Mouse (Mus musculus) megakaryocyte-erythroid progenitor cell, adult 5-6 weeks (primary cell): ENCODE measurements at regions not wholly inside any gene's neighbourhood (a gene's known extent, or its start where the extent isn't known, plus 50 kb on each side); places are given as distances from the start of the nearest gene placed in this dataset.
"Not testable (repeated sequence)": the region's sequence is repeated elsewhere in the genome, so short reads cannot be mapped to it uniquely, and the experiment has no call there.

ENCODE experiments used
- ATAC-seq: replicated peaks from 2 replicates; pipeline ENCODE4 v1.8.0; 2016; ENCODE audit warnings: mild to moderate bottlenecking, inconsistent platforms; ENCODE audit not compliant: severe bottlenecking, poor library complexity, low FRiP score, low TSS enrichment

DNA sequence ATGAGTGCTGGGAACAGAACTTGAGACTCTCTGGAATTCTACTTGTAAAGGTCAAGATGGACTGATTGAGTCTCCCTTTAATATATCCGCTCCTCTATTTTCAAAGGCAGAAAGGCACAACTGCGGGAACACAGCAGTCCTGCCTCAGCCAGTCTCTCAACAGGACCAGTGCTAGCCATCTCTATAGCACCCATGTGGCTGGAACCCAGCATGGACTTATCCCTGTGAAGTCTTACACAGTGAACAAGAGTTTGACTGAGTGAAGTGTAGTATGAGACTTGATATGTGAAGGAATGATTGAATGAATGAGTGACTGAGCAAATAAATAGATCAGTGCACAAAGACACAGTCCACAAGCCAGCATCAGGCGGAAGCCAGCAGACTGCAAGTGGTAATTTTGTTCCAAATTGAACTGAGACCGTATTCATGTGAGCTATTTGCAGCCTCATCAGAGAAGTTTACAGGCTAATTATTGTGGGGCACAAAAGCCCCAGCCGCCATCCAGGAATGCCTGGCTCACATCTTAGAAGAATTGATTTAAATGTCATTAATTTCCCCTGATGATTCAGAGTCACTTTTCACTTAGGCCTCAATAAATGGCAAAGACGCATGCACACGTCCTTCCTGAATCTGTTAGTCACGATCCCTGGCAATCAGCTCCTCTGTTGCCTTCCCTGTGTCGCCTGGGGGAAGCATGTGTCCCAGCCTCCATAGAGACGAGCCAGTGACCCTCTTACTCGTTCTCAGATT, 223.1 kb downstream of the Ankrd50 start:
- ATAC-seq = no peak

DNA sequence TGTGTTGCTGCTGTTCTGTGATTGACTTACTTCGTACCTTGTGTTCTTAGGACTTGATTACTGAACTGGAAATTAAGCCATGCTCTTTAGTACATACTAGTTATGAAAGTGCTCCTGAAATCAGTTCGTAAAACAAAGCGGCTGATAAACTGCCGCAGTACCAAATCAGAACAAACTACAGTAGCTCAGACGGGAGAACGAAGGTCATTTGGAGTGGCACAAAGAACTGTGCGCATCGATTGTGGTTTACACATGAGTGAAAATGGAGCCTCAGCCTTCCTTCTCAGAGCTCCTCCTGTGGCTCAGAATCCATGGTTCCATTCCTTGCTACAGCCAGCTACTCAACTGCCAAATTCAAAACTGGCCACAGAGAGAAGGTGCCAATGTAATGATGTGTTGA, 225.4 kb downstream of the Ankrd50 start:
- ATAC-seq = not testable (repeated sequence)

GRCm38 (mm10) chr3:38257843-38258290, 226.8 kb downstream of the Ankrd50 start:
- peak; percentile 77 for ATAC-seq

- 0 out of 2 replicates have a peak, but pooled peaks have one; percentile 5 for ATAC-seq
Observed at GRCm38 (mm10) chr3:38257076-38257842, 227.4 kb downstream of the Ankrd50 start.

- ATAC-seq = no peak; the same call in 1 of the 2 replicates
Observed at GRCm38 (mm10) chr3:38255674-38256073, 229.0 kb downstream of the Ankrd50 start.

- no peak for ATAC-seq
Observed at GRCm38 (mm10) chr3:38254896-38255295, 229.7 kb downstream of the Ankrd50 start.

- ATAC-seq = no peak
Observed at GRCm38 (mm10) chr3:38251592-38251991, 233.1 kb downstream of the Ankrd50 start.

DNA sequence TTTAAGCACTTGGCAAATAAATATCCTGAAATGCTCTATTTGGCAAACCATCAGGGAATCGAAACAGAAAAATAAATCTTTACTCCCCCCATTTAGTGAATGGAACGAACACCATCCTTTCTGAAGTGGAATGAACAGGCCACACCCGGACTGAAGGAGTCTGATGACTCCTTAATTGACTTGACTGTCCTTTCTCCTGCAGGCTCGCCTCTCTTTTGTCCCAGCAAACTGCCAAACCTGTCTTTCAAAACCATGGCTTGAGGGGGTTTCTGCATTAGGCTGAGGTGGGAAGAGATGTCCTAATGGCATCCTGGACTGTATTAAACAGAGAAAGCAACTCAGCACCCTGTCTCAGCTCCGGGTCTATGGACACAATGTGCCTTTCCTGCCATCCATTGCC, 234.1 kb downstream of the Ankrd50 start:
- ATAC-seq = no peak

- no peak for ATAC-seq
Observed at GRCm38 (mm10) chr3:38248941-38249340, 235.7 kb downstream of the Ankrd50 start.

DNA sequence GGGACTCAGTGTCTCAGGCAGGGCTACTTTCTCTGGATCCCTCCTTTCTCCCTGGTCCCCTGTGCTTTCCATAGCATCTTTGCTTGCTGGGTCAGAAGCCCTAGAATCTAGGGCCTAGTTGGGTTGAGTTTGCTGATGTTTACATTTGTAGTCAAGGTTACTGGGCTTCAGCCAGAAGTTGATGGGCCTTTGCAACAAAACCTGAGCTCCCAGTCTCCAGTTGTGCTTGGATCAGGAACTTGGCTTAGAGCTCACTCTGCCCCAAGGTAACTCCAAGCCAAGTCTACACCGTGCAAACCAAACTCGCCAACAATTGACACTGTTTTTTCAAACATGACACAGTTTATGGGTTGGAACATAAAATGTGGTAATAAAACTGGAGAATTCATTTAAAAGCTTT, 238.2 kb downstream of the Ankrd50 start:
- no peak for ATAC-seq

DNA sequence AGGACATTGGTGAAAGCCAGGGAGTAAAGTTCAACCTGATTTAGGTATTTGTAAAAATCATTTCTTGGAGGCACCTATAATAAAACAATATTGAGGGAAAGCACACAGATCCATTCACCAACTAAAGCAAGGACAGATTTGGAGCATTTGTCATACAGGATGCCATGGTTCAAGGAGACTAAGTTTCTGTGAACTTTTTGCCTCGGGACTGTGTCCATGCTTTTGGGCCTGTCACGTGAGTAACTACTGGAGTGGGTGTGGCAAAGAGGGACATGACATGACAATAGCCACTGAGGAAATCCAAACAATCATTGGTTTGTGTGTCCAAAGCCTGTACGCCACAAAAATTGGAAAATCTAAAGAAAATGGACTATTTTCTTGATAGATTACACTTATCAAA, 241.4 kb downstream of the Ankrd50 start:
- ATAC-seq = no peak

GRCm38 (mm10) chr3:38237616-38238015, 247.0 kb downstream of the Ankrd50 start:
- no peak for ATAC-seq

GRCm38 (mm10) chr3:38235736-38236083, 248.9 kb downstream of the Ankrd50 start:
- no peak for ATAC-seq

DNA sequence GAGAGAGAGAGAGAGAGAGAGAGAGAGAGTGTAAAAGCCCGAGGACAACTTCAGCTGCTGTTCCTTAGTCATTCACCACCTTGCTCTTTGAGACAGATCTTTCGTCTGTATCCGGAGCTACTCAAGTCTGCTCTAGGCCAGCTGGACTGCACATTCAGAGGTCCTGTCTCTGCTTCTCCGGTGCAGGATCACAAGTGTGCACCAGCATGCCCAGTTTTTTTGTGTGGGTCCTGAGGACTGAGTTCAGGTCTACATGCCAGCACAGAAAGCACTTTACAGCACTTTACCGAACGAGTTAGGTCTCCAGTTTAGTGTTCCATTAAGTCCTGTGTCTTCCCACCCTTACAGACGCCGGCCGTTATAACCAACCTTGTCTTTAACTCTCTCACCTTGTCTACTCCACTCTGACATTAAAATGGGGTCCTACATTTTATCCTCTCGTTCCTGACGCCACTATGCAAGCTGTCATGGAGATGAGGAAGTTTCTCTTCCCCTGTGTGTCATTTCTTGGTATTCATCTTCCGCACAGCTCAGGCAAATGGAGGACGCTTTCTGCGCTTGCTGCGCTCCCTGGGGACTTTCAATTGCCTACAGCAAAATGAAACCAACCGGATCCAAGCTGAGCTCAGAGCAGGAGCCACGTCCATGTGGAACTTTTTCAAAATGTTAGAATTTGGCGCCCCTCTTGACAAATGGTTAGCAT, 249.5 kb downstream of the Ankrd50 start:
- no peak for ATAC-seq

DNA sequence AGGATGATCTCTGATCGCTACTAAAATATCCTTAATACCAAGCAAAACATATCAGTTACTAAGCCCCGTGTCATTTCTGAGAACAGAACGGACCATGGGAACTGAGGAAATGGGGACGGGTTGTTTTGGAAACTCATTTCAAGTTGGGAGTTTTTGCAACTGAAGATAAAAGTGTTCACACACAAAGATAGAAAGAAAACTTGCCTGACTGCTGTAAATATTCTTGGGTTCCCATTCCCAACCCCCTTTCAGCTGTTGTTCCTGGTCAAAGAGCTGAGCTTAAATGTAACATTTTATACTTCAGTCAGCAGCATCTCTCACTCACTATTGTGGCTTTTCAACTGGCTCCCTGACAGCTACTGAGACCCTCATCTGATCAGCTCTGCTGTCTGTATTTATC, 250.1 kb downstream of the Ankrd50 start:
- ATAC-seq = no peak

GRCm38 (mm10) chr3:38234006-38234405, 250.6 kb downstream of the Ankrd50 start:
- ATAC-seq = no peak

DNA sequence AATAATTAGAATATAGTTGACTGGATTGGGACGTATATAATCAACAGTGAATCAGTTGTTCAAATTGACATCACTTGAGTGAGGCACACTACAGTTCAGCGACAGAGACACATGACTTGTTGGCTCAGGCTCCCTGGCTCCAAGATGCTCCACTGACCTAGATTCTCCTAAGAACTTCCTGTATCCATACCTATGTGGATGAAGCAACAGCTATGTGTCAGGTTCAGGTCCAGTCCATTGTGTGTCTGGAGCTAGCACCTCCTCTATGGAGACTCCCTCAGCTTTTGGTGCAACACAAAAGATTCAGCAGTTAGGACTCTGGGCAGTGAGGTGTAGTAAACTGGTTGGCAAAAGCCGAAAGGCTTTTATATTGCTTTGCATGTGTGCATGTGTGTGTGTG, 251.6 kb downstream of the Ankrd50 start:
- no peak for ATAC-seq

GRCm38 (mm10) chr3:38232111-38233076, 252.2 kb downstream of the Ankrd50 start:
- no peak for ATAC-seq

GRCm38 (mm10) chr3:38231506-38231905, 253.1 kb downstream of the Ankrd50 start:
- ATAC-seq = no peak
